Mouse (Mus musculus): ENCODE results near the gene Tapt1. TPM values are rescaled to one million over a fixed set of nuclear protein-coding genes. Genes with fewer than 3 reads are reported as not detected.
"Not testable (repeated sequence)": the region's sequence is repeated elsewhere in the genome, so short reads cannot be mapped to it uniquely, and the experiment has no call there.

The Tapt1 gene
- total RNA-seq, 1 experiment from 2014 or later = 43.9 TPM

DNA sequence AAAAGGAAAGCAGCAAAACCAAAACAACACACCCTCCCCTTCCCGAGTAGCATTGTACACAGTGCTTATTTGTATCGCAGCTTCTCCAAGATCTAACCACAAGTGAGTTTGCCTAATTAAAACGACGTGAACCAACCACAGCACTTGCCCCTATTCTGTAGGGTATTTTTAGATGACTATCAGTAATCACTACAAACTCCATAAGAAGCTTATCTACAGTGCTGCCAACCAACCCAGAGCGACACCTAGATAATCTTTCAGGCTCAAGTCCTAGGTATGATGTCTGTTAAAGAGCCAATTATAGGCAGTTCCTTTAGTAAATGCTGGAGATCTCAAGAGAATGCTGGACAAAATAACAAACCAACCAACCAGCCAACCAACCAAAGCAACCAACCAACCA is 28.6 kb downstream of the Tapt1 start:
- no peak for DNase-seq

- no peak for DNase-seq
These were observed 30.3 kb downstream of the Tapt1 start for GRCm38 (mm10) chr5:44196167-44196566.

DNA sequence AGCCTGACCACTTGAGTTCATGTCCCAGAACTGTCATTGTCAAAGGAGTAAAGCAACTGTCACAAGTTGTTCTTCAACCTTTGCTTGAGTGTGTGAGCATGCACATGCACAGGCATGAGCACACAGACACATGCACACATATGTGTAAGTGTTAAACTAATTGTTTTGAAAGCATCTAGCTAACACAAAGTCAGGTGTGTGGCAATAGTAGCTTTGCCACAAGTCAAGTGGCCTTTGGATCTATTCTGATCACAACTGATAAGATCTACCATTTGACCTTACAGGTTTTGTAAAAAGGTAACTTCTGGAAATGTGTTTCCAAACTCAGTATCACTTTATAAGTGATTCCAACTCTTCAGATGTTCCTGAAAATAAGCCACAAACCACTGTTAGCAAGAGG is 39.1 kb downstream of the Tapt1 start:
- no peak for DNase-seq

DNA sequence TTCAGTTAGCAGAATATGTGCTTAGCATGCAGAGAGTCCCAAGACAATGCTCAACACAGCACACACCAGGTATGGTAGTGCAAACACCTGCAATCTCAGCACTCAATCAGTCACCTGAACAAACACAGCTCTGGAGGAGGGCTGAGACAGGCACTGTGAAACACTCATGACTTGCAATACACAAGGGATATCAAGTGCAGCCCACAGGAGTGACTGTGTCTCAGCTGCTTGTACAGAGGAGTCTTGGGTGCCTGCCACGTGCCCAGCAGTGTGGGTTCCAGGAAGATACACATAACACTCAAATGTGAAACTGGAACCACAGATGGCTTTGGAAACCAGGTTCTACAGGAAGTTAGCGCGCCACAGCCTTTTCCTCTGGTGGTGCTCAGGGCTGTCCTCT is 44.8 kb downstream of the Tapt1 start:
- DNase-seq = no peak

DNA sequence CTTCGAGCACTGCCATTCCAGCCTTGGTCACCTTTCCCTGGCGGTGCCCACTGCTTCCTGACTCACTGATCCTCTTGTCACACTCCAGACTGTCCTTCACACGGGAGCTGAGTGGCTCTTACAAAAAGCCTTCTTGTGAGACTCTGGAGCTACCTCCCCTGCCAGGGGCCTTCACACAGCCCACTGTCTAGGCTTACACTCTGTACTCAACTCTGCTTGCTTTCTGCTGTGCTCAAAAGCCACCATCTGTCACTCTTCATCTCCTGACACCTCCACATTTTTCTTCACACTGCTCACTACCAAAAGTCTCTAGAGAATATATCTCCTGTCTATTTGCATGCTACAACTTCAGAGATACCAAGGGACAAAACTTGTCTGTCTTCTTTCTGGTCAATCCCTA is 46.0 kb downstream of the Tapt1 start:
- DNase-seq = no peak

DNA sequence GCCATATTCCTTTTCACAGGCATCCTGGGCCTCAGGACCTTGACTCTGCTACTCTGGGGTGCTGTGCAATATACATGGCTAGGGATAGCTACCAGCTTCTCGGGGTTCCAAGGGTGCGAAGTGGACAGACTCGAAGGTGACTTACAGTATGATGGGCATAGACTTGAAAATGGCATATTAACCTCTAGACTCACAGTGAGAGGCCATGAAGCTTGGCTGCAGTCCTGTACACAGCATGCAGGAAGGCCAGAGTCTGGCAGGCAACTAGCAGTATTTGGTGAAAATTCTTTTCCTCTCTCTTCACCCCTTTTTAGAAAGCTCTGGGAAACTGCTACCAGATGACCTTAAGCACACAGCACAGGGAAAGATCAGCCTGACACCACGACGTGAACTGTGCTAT is 52.4 kb downstream of the Tapt1 start:
- no peak for DNase-seq

DNA sequence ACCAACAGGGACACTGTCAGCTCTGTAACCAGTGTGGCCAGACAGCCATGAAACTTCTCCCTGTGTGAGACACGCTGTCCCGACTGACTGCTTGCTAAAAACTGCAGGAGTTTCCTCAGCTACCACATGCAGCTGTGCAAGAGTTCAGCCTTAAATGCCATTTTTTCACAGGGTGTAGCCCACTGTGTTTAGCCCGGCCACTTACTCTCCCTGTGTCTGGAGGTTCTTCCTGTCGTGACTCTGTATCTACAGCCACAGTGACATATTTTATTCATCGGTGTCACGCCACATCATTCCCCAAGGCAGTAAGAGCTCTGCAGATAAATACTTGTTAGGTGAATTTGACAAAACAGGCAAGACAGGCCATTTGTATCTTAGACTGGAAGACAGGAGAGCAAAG is 59.6 kb downstream of the Tapt1 start:
- DNase-seq = no peak

DNA sequence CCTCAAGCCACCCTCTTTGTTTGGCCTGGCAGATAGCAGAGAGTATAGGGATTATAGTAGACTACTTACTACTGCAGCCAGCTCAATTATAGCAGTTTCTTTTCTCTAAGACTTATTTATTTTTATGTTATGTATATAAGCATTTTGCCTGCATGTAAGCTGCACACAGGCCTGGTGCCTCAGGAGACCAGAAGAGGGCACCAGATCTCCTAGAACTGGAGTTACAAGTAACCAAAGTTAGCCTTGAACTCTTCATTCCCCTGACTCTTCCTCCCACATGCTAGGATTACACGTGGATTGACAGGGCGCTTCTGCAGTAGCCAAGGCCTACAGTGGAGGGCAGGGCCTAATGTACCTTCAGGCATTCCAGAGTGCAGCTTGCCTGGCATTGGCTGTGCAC is 60.6 kb downstream of the Tapt1 start:
- no peak for DNase-seq

DNA sequence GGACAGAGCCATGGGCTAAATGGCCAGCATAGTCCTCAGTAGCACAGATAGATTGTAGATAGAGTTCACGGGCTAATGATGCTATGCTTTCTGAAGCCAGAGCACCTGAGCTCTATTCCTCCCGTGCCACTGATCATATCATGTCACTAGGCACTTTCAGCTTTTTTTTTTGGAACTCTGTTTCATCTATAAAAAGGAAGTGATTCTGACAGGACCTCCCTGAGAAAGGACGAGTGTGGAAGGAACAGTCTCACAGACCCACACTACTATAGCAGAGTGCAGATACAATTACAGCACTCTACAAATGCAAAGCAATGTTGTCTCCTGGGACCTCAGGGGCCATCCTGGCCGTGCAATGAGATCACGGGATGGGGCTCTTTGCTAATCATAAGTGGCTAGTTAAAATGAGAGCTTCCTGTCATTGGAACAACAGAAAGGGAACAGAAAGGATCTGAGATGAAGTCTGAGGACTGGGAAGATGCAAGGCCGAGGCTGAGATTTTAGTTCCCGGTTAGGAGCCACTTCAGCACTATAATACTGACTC is 62.1 kb downstream of the Tapt1 start:
- DNase-seq = no peak

GRCm38 (mm10) chr5:44163318-44163717 is 63.1 kb downstream of the Tapt1 start:
- no peak for DNase-seq

GRCm38 (mm10) chr5:44162786-44163185 is 63.6 kb downstream of the Tapt1 start:
- DNase-seq = no peak

DNA sequence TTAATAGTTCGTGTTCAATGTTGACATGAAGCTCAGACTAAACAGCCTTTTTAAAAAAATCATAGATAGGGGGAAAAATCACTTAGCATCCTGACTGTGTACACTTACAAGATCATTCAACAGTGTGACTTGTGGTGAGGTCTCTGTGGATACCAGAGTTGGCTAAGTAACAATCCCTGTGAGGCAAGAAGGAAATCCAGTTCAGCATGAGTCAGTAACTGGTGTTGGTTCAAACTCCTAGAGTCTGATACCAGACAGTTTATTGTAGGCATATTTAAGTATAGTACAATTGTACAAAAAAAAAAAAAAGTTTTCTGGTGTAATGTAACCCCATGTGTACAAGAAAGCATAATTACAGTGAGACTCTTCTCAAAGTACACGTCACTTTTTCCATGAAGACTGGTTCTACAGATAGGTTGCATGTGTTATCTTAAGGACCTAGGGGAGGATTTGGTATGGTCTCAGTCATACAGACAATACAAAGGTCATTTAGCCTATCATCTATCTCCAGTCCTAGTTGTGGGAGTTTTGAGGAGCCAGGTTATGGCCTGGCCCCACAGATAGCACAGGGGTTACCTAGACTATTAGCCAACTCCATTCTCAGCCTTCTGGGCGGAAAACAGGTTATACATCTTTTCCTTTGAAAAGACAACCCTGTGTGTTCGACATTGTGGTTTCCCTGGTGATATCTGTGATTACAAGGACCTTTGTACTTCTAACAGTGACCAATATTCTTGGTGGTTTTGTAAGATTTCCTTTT is 66.6 kb downstream of the Tapt1 start:
- DNase-seq = no peak

- DNase-seq = no peak
These were observed 67.2 kb downstream of the Tapt1 start for GRCm38 (mm10) chr5:44159231-44159630.

DNA sequence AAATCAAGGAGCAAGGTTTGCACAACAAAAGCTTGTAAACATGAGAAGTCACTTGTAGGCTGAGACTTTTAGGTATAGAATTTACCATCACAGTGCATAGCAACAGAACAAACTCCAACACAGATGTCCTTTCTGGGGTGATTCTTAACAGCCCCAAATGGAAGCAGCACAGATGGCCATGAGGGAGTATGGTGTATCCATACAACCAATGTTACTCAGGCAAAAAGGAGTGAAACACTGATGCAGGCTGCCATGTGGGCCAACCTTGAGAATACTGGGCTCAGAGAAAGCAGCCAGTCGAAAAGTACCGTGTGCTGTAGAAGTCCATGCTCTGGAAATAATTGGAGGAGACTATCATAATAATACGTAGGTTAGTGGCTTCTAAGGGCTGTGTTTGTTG is 68.0 kb downstream of the Tapt1 start:
- DNase-seq = no peak

- DNase-seq = no peak
These were observed 68.7 kb downstream of the Tapt1 start for GRCm38 (mm10) chr5:44157760-44158159.

DNA sequence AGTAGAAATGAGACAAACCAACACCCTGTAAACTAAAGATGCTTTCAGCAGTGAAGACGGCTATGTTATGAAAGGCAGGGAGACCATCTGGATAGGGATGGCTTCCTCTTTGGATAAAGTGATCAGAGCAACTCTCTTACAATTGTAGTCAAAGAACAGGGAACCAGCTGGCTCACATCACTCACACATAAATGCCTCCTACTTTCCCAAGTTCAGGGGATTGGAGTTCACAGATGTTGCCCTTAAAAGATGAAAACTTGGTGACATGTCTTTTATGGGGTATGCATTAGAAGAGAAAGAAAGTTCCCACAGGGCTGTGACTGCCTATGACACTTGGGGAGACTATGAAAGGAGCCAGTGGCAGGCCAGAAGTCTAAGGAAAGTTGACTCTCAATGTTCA is 73.4 kb downstream of the Tapt1 start:
- no peak for DNase-seq

- peak; percentile 17 for DNase-seq
These were observed 74.9 kb downstream of the Tapt1 start for GRCm38 (mm10) chr5:44151327-44152051.

DNA sequence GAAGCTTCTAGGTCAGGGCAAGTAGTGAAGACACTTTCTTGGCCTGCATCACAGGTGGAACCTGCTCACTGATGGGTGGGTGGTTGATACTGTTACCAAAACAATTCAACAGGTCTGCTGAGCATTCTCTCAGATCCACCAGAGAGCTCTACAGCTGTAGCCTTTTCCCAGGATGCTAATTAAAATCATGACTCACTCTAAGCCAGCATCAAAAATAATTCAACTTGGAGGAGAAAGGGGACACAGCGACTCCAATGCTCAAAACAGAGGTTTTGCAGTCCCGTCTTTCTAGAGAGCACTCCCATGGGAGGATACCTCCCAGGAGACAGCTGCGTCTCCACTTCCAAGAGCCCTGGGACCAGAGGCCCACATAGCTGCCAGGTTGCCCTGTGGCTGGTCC is 78.7 kb downstream of the Tapt1 start:
- DNase-seq = no peak

DNA sequence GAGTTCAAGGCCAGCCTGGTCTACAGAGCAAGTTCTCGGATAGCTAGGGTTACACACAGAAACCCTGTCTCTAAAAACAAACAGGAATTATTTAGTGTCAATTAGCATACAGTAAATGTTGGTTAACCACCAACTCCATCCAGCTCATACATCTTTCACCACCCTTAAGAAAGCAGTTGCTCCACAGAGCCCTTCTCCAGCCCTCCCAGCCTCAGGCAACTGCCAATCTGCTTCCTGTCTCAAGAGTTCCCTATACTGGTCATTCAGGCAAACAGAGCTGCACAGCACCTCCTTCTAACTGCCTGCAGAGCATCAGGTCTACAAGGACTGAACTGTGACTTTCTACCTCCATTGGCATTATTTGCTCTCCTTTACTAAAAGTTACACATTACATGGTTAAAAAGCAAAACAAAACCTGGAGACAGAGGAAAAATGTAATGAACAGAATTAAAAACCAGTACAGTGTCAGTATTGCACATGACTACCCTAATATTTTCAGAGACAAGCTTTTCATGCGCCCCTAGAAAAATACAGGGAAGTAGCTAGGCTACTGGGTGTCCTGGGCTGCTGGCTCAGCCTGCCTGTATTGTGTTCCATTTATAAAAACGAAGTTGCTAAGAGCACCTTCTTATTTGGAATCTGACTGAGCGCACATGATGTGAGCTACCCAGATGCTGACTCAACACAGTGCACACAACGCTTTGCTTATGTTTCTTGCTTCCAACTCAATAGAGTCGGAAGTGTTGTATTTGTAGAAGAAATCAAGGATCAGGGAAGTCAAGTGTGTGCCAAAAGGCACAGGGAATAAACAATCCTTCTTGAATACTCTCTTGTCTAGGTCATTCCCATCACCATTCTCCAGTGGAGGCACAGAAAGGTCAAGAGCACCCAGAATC is 79.7 kb downstream of the Tapt1 start:
- DNase-seq = no peak

- DNase-seq = no peak
These were observed 82.8 kb downstream of the Tapt1 start for GRCm38 (mm10) chr5:44143467-44144235.

GRCm38 (mm10) chr5:44127487-44127886 is 98.9 kb downstream of the Tapt1 start:
- no peak for DNase-seq

DNA sequence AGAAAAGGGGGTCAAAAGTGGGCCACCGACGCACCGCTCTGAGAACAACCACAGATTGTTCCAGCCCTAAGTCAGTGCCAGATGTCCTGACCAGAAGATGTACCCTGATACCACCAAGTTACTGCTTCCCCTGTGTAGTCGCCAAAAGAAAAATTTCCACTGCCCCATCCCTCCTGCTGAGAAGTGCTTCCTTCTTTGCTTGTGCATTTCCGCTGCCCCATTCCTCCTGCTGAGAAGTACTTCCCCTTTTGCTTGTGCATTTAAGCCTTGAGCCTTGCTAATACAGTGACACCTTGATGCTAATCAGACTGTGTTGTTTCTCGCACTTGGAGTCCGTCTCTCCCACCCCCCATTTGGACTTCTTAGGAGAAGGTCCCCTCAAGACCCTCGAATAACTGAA is 99.9 kb downstream of the Tapt1 start:
- not testable (repeated sequence) for DNase-seq
